Mouse (Mus musculus) spleen, postnatal 36 days (tissue): ENCODE measurements at regions not wholly inside any gene's neighbourhood (a gene's known extent, or its start where the extent isn't known, plus 50 kb on each side); places are given as distances from the start of the nearest gene placed in this dataset.

Experiments used
- DNase-seq, 2 experiments: peaks; one replicate each; pipeline ENCODE4 v3.0.0; 2022; ENCODE audit warnings: low spot score in 2 of 2, mixed read lengths in 1 of 2

- no peak for DNase-seq
These were observed 570.2 kb upstream of the Gm10306 start for GRCm38 (mm10) chr4:93986189-93986588.

- no peak for DNase-seq
These were observed 566.0 kb upstream of the Gm10306 start for GRCm38 (mm10) chr4:93990273-93990869.

GRCm38 (mm10) chr4:94005818-94006217, 550.5 kb upstream of the Gm10306 start:
- DNase-seq, result no peak

- DNase-seq, result no peak
These were observed 549.1 kb upstream of the Gm10306 start for GRCm38 (mm10) chr4:94007088-94007768.

GRCm38 (mm10) chr4:94015713-94016112, 540.6 kb upstream of the Gm10306 start:
- DNase-seq, result no peak

GRCm38 (mm10) chr4:94017702-94018101, 538.6 kb upstream of the Gm10306 start:
- DNase-seq, result no peak

GRCm38 (mm10) chr4:94049629-94050310, 506.6 kb upstream of the Gm10306 start:
- DNase-seq, result no peak

- DNase-seq, result no peak
These were observed 503.8 kb upstream of the Gm10306 start for GRCm38 (mm10) chr4:94052249-94053162.

- no peak for DNase-seq
These were observed 483.0 kb upstream of the Gm10306 start for GRCm38 (mm10) chr4:94073178-94073870.

GRCm38 (mm10) chr4:94082839-94083238, 473.5 kb upstream of the Gm10306 start:
- DNase-seq, result no peak

- DNase-seq, result no peak
These were observed 462.0 kb upstream of the Gm10306 start for GRCm38 (mm10) chr4:94094379-94094778.

- no peak for DNase-seq
These were observed 449.4 kb upstream of the Gm10306 start for GRCm38 (mm10) chr4:94106941-94107340.

GRCm38 (mm10) chr4:94116881-94117280, 439.5 kb upstream of the Gm10306 start:
- no peak for DNase-seq

GRCm38 (mm10) chr4:94124177-94124576, 432.2 kb upstream of the Gm10306 start:
- DNase-seq, result no peak

GRCm38 (mm10) chr4:94137921-94138320, 418.4 kb upstream of the Gm10306 start:
- no peak for DNase-seq

- no peak for DNase-seq
These were observed 411.2 kb upstream of the Gm10306 start for GRCm38 (mm10) chr4:94144901-94145801.

- no peak for DNase-seq
These were observed 408.3 kb upstream of the Gm10306 start for GRCm38 (mm10) chr4:94147964-94148533.

GRCm38 (mm10) chr4:94149056-94149455, 407.3 kb upstream of the Gm10306 start:
- no peak for DNase-seq

- DNase-seq, result no peak
These were observed 395.7 kb upstream of the Gm10306 start for GRCm38 (mm10) chr4:94160620-94161019.

- DNase-seq, result no peak
These were observed 383.2 kb upstream of the Gm10306 start for GRCm38 (mm10) chr4:94173096-94173495.
